Mouse (Mus musculus) forebrain, embryonic 10.5 days (tissue): ENCODE measurements around the gene Txndc2. TPM values are rescaled to one million over a fixed set of nuclear protein-coding genes. Genes with fewer than 3 reads are reported as not detected.

ENCODE experiments used
- DNase-seq: peaks from one replicate; pipeline ENCODE4 v3.0.0-alpha.2; 2017; ENCODE audit warnings: low spot score; ENCODE audit errors: extremely low spot score
- H3K27ac ChIP-seq: fragments of 300-500 bp; sonication (generic); 2 replicates; pipeline ENCODE4 v1.5.1; 2016; ENCODE audit warnings: mild to moderate bottlenecking
- H3K27me3 ChIP-seq: fragments of 300-500 bp; sonication (generic); 2 replicates; pipeline ENCODE4 v1.6.1; 2016; ENCODE audit warnings: mild to moderate bottlenecking; ENCODE audit not compliant: poor library complexity, severe bottlenecking
- H3K36me3 ChIP-seq: fragments of 300-500 bp; sonication (generic); replicated peaks from 2 replicates; pipeline ENCODE4 v1.6.1; 2016; ENCODE audit warnings: mild to moderate bottlenecking, moderate library complexity
- H3K4me1 ChIP-seq: fragments of 300-500 bp; sonication (generic); 2 replicates; pipeline ENCODE4 v1.6.1; 2016
- H3K4me3 ChIP-seq: fragments of 300-500 bp; sonication (generic); 2 replicates; pipeline ENCODE4 v1.5.1; 2016; ENCODE audit warnings: mild to moderate bottlenecking, moderate library complexity
- H3K9me3 ChIP-seq: fragments of 300-500 bp; sonication (generic); 2 replicates; pipeline ENCODE4 v1.6.1; 2016; ENCODE audit warnings: mild to moderate bottlenecking, moderate library complexity
- WGBS: fragments of 180-500 bp; shearing (Covaris S2); methylation state at CpG from one replicate; pipeline ENCODE4 v1.1.7; 2016; 5-methylcytosine and 5-hydroxymethylcytosine counted together
- polyA plus RNA-seq: library from polyadenylated mRNA; unstranded; fragments of >200 nt; fragmentation: Nextera tagmentation; extraction: Ambion mirVana; gene quantifications from 2 replicates; pipeline ENCODE4 v1.2.1, GENCODE M21; 2016

Txndc2 gene
- polyA plus RNA-seq, 1 experiment from 2014 or later: not detected

GRCm38 (mm10) chr17:65604315-65604714 lies 37.7 kb downstream of the Txndc2 start:
- DNase-seq: no peak
- Histone ChIP-seq H3K4me1 (peaks cover 37% of the 10 kb centered on the region), H3K4me3 (no peak overlapping the region), H3K27ac (no peak overlapping the region), H3K36me3 (peaks cover 7% of the 10 kb centered on the region), H3K9me3 (no peaks in the 10 kb centered on the region), H3K27me3 (no peaks in the 10 kb centered on the region)

GRCm38 (mm10) chr17:65597857-65598486 lies 44.0 kb downstream of the Txndc2 start:
- WGBS: 89% methylated on average over 3 of the region's 3 CpGs
- Histone ChIP-seq H3K4me3 (no peak overlapping the region), H3K27me3 (no peaks in the 10 kb centered on the region), H3K4me1 (peaks cover 3% of the 10 kb centered on the region; the same call in 1 of the 2 replicates), H3K36me3 (peaks cover 12% of the 10 kb centered on the region), H3K9me3 (no peaks in the 10 kb centered on the region), H3K27ac (no peak overlapping the region)
- no peak for DNase-seq

- no peak overlapping the region for H3K27ac ChIP-seq
- DNase-seq: no peak
- H3K4me1 ChIP-seq: no peaks in the 10 kb centered on the region; the same call in 1 of the 2 replicates
- peaks cover 44% of the 10 kb centered on the region for H3K36me3 ChIP-seq
- H3K4me3 ChIP-seq: no peak overlapping the region
- H3K9me3 ChIP-seq: no peaks in the 10 kb centered on the region
- WGBS: 95% methylated on average over 8 of the region's 8 CpGs
- H3K27me3 ChIP-seq: no peaks in the 10 kb centered on the region
Measured at GRCm38 (mm10) chr17:65594687-65595086, 47.3 kb downstream of the Txndc2 start.

Other genes starting within 250 kb of the Txndc2 start
- gene Tmem232, start 101.4 kb downstream of the Txndc2 start, polyA plus RNA-seq: not detected in 2 replicates
- gene Vapa, start 28.6 kb downstream of the Txndc2 start, polyA plus RNA-seq: 159 and 174 TPM in 2 replicates
- gene Rab31, start 130.6 kb upstream of the Txndc2 start, polyA plus RNA-seq: 58.6 and 64.7 TPM in 2 replicates
- gene Ppp4r1, start 140.4 kb upstream of the Txndc2 start, polyA plus RNA-seq: 61.5 and 66.0 TPM in 2 replicates
- 48.6 and 50.0 TPM in 2 replicates for gene Ralbp1, start 243.6 kb upstream of the Txndc2 start, polyA plus RNA-seq